Comparison of ENCODE assay signal across 18 mouse cellular contexts in genomic region chr3:152792601-152793000, GRCm38 (mm10).
DNase-seq lines count a peak whose midpoint lies in the region; ATAC-seq lines count a peak whose summit lies in the region.
"Had no signal": no experiment of that assay in that cellular context is flagged by ENCODE, and none has a peak within 500 bp of the region (broad histone marks: within the 10 kb centered on the region; RNA-seq: fewer than 3 reads in every experiment).

No protein-coding gene starts in this region.

- peaks cover 11% of the 10 kb centered on the region; the same call in 1 of the 2 replicates for H3K36me3 ChIP-seq in limb, embryonic 15.5 days
- H3K36me3 ChIP-seq in neural tube, embryonic 15.5 days: no peaks in the 10 kb centered on the region
- H3K36me3 ChIP-seq in hindbrain, embryonic 14.5 days (replicated peaks; ENCODE audit: control insufficient read depth, insufficient read depth): peaks cover 1% of the 10 kb centered on the region; the same call in 1 of the 2 replicates

- no peak for ATAC-seq in limb, embryonic 15.5 days (ENCODE audit: insufficient number of reproducible peaks, low FRiP score, low TSS enrichment, low read depth)
- ATAC-seq in neural tube, embryonic 15.5 days (ENCODE audit: low FRiP score): no peak
- no peak for ATAC-seq in hindbrain, embryonic 14.5 days (ENCODE audit: low FRiP score)
- ATAC-seq: hindbrain, postnatal 0 days; liver, postnatal 0 days had no signal

- H3K9me3 ChIP-seq in limb, embryonic 15.5 days: no peaks in the 10 kb centered on the region
- no peaks in the 10 kb centered on the region for H3K9me3 ChIP-seq in neural tube, embryonic 15.5 days (replicated peaks)
- H3K9me3 ChIP-seq in hindbrain, embryonic 14.5 days (ENCODE audit: control insufficient read depth, low read length): no peaks in the 10 kb centered on the region
- H3K9me3 ChIP-seq: heart, embryonic 10.5 days had no signal

- no peak overlapping the region for H3K4me2 ChIP-seq in limb, embryonic 15.5 days
- H3K4me2 ChIP-seq in neural tube, embryonic 15.5 days: no peak overlapping the region
- H3K4me2 ChIP-seq in hindbrain, embryonic 14.5 days (replicated peaks): no peak overlapping the region

- peak; percentile 33 to 37 for DNase-seq in cerebellum, postnatal 14 days
- DNase-seq in cerebellum, adult 8-10 months: no peak
- peak; percentile 64 for DNase-seq in kidney, adult 9 months
- no peak for DNase-seq in kidney, postnatal 10 days
- DNase-seq in fibroblast of lung, adult 2 months (ENCODE audit: low read depth): peak; percentile 13
- DNase-seq in hindbrain, embryonic 14.5 days (ENCODE audit: low spot score): no peak
- DNase-seq: adrenal gland, postnatal 10 days; forebrain, postnatal 0 days; gastrocnemius, postnatal 14 days; heart, postnatal 14 days; liver, postnatal 0 days; lung, postnatal 14 days; spleen, adult 18-20 months; thymus, adult 18-20 months had no signal

- H3K27ac ChIP-seq in limb, embryonic 15.5 days: 0 out of 2 replicates have a peak overlapping the region, but pooled peaks have one; percentile 38
- no peak overlapping the region for H3K27ac ChIP-seq in neural tube, embryonic 15.5 days (replicated peaks)
- H3K27ac ChIP-seq in hindbrain, embryonic 14.5 days: no peak overlapping the region
- H3K27ac ChIP-seq: heart, embryonic 10.5 days; hindbrain, postnatal 0 days had no signal

- WGBS in limb, embryonic 15.5 days: 73% methylated on average over 5 of the region's 5 CpGs
- 89% methylated on average over 5 of the region's 5 CpGs for WGBS in neural tube, embryonic 15.5 days
- WGBS in hindbrain, embryonic 14.5 days: 89% methylated on average over 5 of the region's 5 CpGs

- H3K4me1 ChIP-seq in limb, embryonic 15.5 days: no peaks in the 10 kb centered on the region
- no peaks in the 10 kb centered on the region for H3K4me1 ChIP-seq in neural tube, embryonic 15.5 days
- peaks cover 4% of the 10 kb centered on the region; the same call in 1 of the 2 replicates for H3K4me1 ChIP-seq in hindbrain, embryonic 14.5 days (replicated peaks; ENCODE audit: control insufficient read depth, insufficient read depth, low read length)

- H3K27me3 ChIP-seq in limb, embryonic 15.5 days: no peaks in the 10 kb centered on the region
- no peaks in the 10 kb centered on the region for H3K27me3 ChIP-seq in neural tube, embryonic 15.5 days (replicated peaks)
- H3K27me3 ChIP-seq in hindbrain, embryonic 14.5 days (ENCODE audit: control insufficient read depth, insufficient read depth, low read length): no peaks in the 10 kb centered on the region

- H3K4me3 ChIP-seq in limb, embryonic 15.5 days: no peak overlapping the region
- no peak overlapping the region for H3K4me3 ChIP-seq in neural tube, embryonic 15.5 days (replicated peaks)
- no peak overlapping the region for H3K4me3 ChIP-seq in hindbrain, embryonic 14.5 days (replicated peaks; ENCODE audit: low read length)
- H3K4me3 ChIP-seq: heart, embryonic 10.5 days had no signal

- no peak overlapping the region for H3K9ac ChIP-seq in limb, embryonic 15.5 days
- H3K9ac ChIP-seq in neural tube, embryonic 15.5 days (replicated peaks): no peak overlapping the region
- no peak overlapping the region for H3K9ac ChIP-seq in hindbrain, embryonic 14.5 days
- H3K9ac ChIP-seq: forebrain, postnatal 0 days; liver, postnatal 0 days had no signal

Comparison
In these comparisons a context has a peak if more than half of its experiments do, and no peak if none do; other contexts are left out.
1. DNase-seq: peak in cerebellum, postnatal 14 days (2 of 2), kidney, adult 9 months (single experiment) and fibroblast of lung, adult 2 months (single experiment); none in cerebellum, adult 8-10 months (single experiment), kidney, postnatal 10 days (single experiment) and hindbrain, embryonic 14.5 days (single experiment).